Mouse (Mus musculus) embryonic facial prominence, embryonic 11.5 days (tissue): Measurements from ENCODE around the gene Odc1. TPM values are rescaled to one million over a fixed set of nuclear protein-coding genes. Genes with fewer than 3 reads are reported as not detected.
"Not testable (repeated sequence)": the region's sequence is repeated elsewhere in the genome, so short reads cannot be mapped to it uniquely, and the experiment has no call there.

ENCODE experiments used
- ATAC-seq: fragments of 200-750 bp; cut with Nextera tagmentation; replicated peaks from 2 replicates; pipeline ENCODE4 v1.8.0; 2017; ENCODE audit warnings: low read depth; ENCODE audit not compliant: insufficient number of reproducible peaks, low FRiP score, low TSS enrichment
- DNase-seq: peaks from one replicate; pipeline ENCODE4 v3.0.0-alpha.2; 2015; ENCODE audit warnings: low spot score
- H3K27ac ChIP-seq: fragments of 300-500 bp; sonication (generic); replicated peaks from 2 replicates; pipeline ENCODE4 v1.5.1; 2014; ENCODE audit warnings: mild to moderate bottlenecking, low read depth, low read length, control low read depth
- H3K27me3 ChIP-seq: fragments of 300-500 bp; sonication (generic); 2 replicates; pipeline ENCODE4 v1.6.1; 2014; ENCODE audit warnings: mild to moderate bottlenecking, low read length, moderate library complexity, mixed read lengths; ENCODE audit not compliant: control insufficient read depth, insufficient read depth
- H3K36me3 ChIP-seq: fragments of 300-500 bp; sonication (generic); replicated peaks from 2 replicates; pipeline ENCODE4 v1.6.1; 2014; ENCODE audit warnings: low read depth, mild to moderate bottlenecking, low read length, moderate library complexity, mixed read lengths; ENCODE audit not compliant: control insufficient read depth, insufficient read depth
- H3K4me1 ChIP-seq: fragments of 300-500 bp; sonication (generic); 2 replicates; pipeline ENCODE4 v1.6.1; 2014; ENCODE audit warnings: low read length, mixed read lengths; ENCODE audit not compliant: control insufficient read depth, insufficient read depth
- H3K4me2 ChIP-seq: fragments of 300-500 bp; sonication (generic); 2 replicates; pipeline ENCODE4 v1.6.1; 2014; ENCODE audit warnings: low read depth, mild to moderate bottlenecking, control low read depth, low read length, moderate library complexity
- H3K4me3 ChIP-seq: fragments of 300-500 bp; sonication (generic); 2 replicates; pipeline ENCODE4 v1.5.1; 2014; ENCODE audit warnings: low read depth, low read length, control low read depth
- H3K9ac ChIP-seq: fragments of 300-500 bp; sonication (generic); replicated peaks from 2 replicates; pipeline ENCODE4 v1.6.1; 2014; ENCODE audit warnings: mild to moderate bottlenecking, control low read depth, low read length
- H3K9me3 ChIP-seq: fragments of 300-500 bp; sonication (generic); replicated peaks from 2 replicates; pipeline ENCODE4 v1.6.1; 2016; ENCODE audit warnings: mild to moderate bottlenecking, low read length, inconsistent platforms, mixed read lengths; ENCODE audit not compliant: control insufficient read depth
- WGBS: fragments of 180-500 bp; shearing (Covaris S2); extraction: QIAGEN DNeasy Blood & Tissue Kit; methylation state at CpG from one replicate; pipeline ENCODE4 v1.1.7; 2014; 5-methylcytosine and 5-hydroxymethylcytosine counted together
- polyA plus RNA-seq: library from polyadenylated mRNA; unstranded; fragments of >200 nt; fragmentation: Nextera tagmentation; extraction: Ambion mirVana; gene quantifications from 2 replicates; pipeline ENCODE4 v1.2.1, GENCODE M21; 2014

Odc1 gene
- polyA plus RNA-seq, 1 experiment from 2014 or later: 312 TPM

DNA sequence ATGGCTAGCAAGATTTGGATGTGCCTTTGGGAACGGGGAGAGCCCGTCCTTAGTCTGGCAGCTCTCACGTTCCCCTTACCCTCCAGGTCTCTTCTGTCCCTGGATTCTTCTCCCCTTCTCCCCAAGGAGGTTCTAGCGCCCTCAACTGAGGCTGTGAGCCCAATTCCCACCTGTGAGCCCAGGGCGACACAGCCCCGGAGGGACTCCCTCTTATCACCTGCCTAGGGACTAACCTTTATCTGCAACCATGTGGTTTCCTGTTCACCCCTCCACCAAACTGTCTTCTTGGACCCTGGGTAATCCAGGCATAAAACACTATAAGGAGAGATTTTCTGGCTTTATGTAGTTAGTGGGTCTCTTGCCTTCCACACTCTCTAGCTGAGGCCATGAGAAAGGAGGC, 5.6 kb upstream of the Odc1 start:
- ATAC-seq (no peak), DNase-seq (no peak)
- Histone ChIP-seq H3K4me2 (no peak overlapping the region), H3K9me3 (no peaks in the 10 kb centered on the region), H3K9ac (no peak overlapping the region), H3K4me3 (no peak overlapping the region), H3K27me3 (no peaks in the 10 kb centered on the region), H3K36me3 (no peaks in the 10 kb centered on the region), H3K27ac (no peak overlapping the region), H3K4me1 (no peaks in the 10 kb centered on the region)
- WGBS: 64% methylated on average over 6 of the region's 6 CpGs

DNA sequence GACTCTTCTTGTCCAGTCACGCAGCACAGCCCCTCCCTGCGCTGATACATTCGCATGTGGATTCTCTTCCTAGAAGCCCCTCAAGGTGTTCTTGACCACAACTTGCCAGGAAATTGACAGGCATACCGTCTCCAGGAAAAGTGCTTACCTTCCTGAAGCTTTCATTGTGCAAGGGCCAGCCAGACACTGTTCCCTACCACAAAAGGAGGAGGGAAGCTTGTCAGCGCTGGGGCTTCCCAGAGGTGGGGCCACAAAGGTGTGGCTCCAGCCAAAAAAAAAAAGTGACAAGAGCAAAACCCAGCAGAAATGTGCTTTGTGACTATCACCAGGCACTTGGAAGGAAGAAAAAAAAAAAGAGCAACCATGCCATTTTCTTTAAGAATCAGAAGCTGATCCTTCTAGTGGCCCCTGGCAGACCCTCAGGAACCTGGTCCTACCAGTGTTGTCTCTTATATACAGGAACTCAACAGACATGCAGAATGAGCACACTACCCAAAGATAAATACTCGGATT, 4.5 kb upstream of the Odc1 start:
- Histone ChIP-seq H3K4me2 (no peak overlapping the region), H3K27me3 (no peaks in the 10 kb centered on the region), H3K27ac (no peak overlapping the region), H3K9me3 (no peaks in the 10 kb centered on the region), H3K9ac (no peak overlapping the region), H3K36me3 (no peaks in the 10 kb centered on the region), H3K4me1 (no peaks in the 10 kb centered on the region), H3K4me3 (no peak overlapping the region)
- DNase-seq (no peak), ATAC-seq (no peak)
- 81% methylated on average over 6 of the region's 6 CpGs for WGBS

DNA sequence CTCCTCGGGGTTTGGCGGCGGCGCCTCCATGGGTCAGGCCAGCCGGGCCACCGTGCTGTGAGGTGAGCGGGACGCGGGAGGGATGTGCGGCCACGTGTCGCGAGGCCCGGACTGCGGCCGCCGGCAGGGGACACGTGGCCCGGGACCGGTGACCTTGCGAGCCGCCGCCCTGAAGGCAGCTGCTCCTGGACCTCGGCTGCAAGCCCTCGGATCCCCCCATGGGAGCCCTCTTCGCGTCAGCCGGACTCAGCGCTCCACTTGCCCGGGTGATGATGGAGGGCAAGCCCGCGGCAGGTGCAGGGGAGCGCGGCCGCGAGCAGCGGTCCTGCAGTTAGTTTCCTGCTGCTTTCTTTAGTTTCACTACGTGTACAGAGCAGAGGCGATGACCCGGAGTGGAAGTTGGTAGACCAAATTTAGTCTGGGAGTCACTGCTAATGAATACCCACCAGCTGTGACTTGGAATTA, 545 bp downstream of the Odc1 start:
- DNase-seq: peak; percentile 49
- Histone ChIP-seq H3K27ac (peak overlapping the region; percentile 81), H3K27me3 (no peaks in the 10 kb centered on the region), H3K9ac (peak overlapping the region; percentile 84), H3K4me2 (peak overlapping the region; percentile 41), H3K4me1 (no peaks in the 10 kb centered on the region), H3K36me3 (peaks cover 3% of the 10 kb centered on the region; the same call in 1 of the 2 replicates), H3K4me3 (peak overlapping the region; percentile 80), H3K9me3 (no peaks in the 10 kb centered on the region)
- WGBS: under 1% methylated on average over 40 of the region's 40 CpGs
- ATAC-seq: peak; percentile 70

DNA sequence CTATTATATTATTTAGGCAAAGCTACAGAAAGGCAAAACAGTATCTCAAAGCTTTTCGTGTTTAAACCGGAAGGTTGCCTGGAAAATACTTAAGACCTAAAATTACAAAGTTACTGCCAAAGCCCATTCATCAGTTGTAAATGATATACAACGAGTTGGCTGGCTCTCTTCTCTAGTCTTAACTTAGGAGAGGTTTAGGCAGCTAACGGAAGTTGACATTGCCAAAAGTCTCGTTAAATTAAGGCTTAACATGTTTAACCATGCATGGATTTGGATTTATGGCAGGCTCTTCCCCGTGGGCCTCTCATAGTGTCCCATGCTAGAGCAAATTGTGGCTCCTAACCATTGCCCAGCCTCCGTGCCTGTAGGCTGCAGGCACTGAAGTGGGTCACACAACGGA, 1.3 kb downstream of the Odc1 start:
- peak overlapping the region; percentile 41 for H3K4me2 ChIP-seq
- no peak overlapping the region for H3K27ac ChIP-seq
- H3K9me3 ChIP-seq: no peaks in the 10 kb centered on the region
- H3K27me3 ChIP-seq: no peaks in the 10 kb centered on the region
- 4% methylated on average over 8 of the region's 8 CpGs for WGBS
- H3K9ac ChIP-seq: peak overlapping the region; percentile 25
- no peak for DNase-seq
- H3K36me3 ChIP-seq: peaks cover 3% of the 10 kb centered on the region; the same call in 1 of the 2 replicates
- ATAC-seq: no peak
- no peaks in the 10 kb centered on the region for H3K4me1 ChIP-seq
- H3K4me3 ChIP-seq: peak overlapping the region; percentile 80

DNA sequence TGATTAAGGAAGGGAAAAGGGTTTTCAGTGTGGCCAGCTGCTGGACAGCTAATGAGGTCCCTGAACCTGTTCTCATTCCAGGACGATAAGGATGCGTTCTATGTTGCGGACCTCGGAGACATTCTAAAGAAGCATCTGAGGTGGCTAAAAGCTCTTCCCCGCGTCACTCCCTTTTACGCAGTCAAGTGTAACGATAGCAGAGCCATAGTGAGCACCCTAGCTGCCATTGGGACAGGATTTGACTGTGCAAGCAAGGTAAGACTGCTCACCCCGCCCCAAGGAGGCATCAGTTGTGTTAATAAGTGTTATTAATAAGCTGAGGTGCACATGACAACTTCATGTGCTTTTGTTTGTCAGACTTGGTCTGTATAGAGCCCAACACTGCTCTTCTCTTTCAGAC, 3.0 kb downstream of the Odc1 start:
- not testable (repeated sequence) for H3K4me2 ChIP-seq, H3K4me3 ChIP-seq, H3K27ac ChIP-seq, H3K36me3 ChIP-seq, ATAC-seq, H3K9me3 ChIP-seq, H3K27me3 ChIP-seq, DNase-seq, H3K9ac ChIP-seq, H3K4me1 ChIP-seq
- 92% methylated on average over 9 of the region's 9 CpGs for WGBS

DNA sequence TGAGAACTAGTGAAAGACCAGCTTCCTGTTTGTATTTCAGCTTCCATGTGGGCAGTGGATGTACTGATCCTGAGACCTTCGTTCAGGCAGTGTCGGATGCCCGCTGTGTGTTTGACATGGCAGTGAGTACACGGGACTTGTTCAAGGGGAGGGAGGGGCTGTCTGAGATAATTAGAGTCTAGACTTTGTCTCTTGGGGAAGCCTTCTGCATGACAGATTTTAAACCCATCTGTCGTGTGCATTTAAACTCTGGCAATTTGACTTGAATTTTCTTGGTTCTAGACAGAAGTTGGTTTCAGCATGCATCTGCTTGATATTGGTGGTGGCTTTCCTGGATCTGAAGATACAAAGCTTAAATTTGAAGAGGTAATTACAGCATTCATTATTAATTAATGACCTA, 3.9 kb downstream of the Odc1 start:
- Histone ChIP-seq H3K36me3 (peaks cover 3% of the 10 kb centered on the region), H3K27me3 (no peaks in the 10 kb centered on the region), H3K9me3 (no peaks in the 10 kb centered on the region), H3K9ac (no peak overlapping the region), H3K27ac (no peak overlapping the region), H3K4me3 (no peak overlapping the region), H3K4me2 (no peak overlapping the region), H3K4me1 (no peaks in the 10 kb centered on the region)
- ATAC-seq (no peak), DNase-seq (no peak)
- 69% methylated on average over 5 of the region's 5 CpGs for WGBS

DNA sequence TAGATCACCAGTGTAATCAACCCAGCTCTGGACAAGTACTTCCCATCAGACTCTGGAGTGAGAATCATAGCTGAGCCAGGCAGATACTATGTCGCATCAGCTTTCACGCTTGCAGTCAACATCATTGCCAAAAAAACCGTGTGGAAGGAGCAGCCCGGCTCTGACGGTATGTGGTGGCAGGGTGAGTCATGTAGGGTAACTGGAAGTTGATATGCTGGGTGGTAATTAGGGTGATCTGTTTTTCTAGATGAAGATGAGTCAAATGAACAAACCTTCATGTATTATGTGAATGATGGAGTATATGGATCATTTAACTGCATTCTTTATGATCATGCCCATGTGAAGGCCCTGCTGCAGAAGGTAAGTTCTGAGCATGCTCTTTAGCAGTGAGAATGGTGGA, 4.8 kb downstream of the Odc1 start:
- H3K9me3 ChIP-seq, DNase-seq, H3K4me1 ChIP-seq, H3K4me3 ChIP-seq, H3K36me3 ChIP-seq, H3K4me2 ChIP-seq, H3K27ac ChIP-seq, ATAC-seq, H3K9ac ChIP-seq, H3K27me3 ChIP-seq: not testable (repeated sequence)
- WGBS: 92% methylated on average over 5 of the region's 5 CpGs

DNA sequence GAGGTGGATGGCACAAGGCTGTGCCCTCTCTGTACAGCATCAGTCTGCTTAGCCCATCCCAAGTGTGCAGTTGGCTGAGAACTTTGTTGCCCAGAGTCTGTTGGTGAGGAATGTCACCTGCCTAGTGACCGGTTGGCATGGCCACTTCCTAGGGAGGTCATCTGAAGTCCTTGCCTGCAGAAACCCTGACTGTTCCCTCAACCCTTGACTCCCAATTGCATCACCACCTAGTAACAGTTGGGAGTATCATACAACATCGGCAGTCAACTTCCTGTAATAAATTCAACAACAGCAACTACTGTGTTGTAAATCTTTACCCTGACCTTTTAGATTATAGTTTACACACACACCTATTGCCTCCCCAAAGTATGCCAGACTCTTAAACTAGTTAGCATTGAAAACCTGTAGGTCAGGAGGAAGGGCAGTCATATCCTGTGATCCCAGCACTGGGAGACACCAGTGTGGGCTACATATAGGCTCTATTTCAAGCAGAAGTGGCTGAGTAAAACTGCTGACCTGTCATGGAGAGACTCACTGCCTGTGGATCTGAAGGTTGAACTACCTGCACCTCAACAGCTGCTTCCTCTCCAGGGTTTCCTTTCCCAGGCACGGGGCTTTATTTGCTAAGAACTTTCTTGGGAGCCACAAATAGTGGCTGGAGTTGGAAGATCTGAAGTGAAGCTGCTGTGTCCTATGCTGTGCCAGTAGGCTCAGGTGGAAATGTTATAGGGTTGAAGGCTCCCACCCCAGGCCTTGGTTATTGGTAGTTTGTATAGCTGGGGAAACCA, 6.8 kb downstream of the Odc1 start:
- no peak for ATAC-seq
- H3K36me3 ChIP-seq: peaks cover 3% of the 10 kb centered on the region
- no peak overlapping the region for H3K4me3 ChIP-seq
- H3K9me3 ChIP-seq: no peaks in the 10 kb centered on the region
- no peak for DNase-seq
- H3K27ac ChIP-seq: no peak overlapping the region
- WGBS: 80% methylated on average over 3 of the region's 3 CpGs
- no peaks in the 10 kb centered on the region for H3K4me1 ChIP-seq
- H3K27me3 ChIP-seq: no peaks in the 10 kb centered on the region
- no peak overlapping the region for H3K4me2 ChIP-seq
- H3K9ac ChIP-seq: no peak overlapping the region
